Mouse (Mus musculus) gastrocnemius, postnatal 25 days (tissue): ENCODE results near the gene Nmrk2. TPM values are rescaled to one million over a fixed set of nuclear protein-coding genes. Genes with fewer than 3 reads are reported as not detected.
"Not testable (repeated sequence)": the region's sequence is repeated elsewhere in the genome, so short reads cannot be mapped to it uniquely, and the experiment has no call there.

Experiments used
- DNase-seq: peaks from one replicate; pipeline ENCODE4 v3.0.0; 2022
- total RNA-seq, 2 experiments: library from RNA; stranded (reverse); gene quantifications; 1 replicate in 1 of 2; 2 replicates in 1 of 2; pipeline ENCODE4 v1.2.3; 2021

The Nmrk2 gene
- total RNA-seq, 2 experiments from 2014 or later, result 41.1 to 57.7 TPM

- not testable (repeated sequence) for DNase-seq
Observed at GRCm38 (mm10) chr10:81217267-81217666, 15.4 kb upstream of the Nmrk2 start.

DNA sequence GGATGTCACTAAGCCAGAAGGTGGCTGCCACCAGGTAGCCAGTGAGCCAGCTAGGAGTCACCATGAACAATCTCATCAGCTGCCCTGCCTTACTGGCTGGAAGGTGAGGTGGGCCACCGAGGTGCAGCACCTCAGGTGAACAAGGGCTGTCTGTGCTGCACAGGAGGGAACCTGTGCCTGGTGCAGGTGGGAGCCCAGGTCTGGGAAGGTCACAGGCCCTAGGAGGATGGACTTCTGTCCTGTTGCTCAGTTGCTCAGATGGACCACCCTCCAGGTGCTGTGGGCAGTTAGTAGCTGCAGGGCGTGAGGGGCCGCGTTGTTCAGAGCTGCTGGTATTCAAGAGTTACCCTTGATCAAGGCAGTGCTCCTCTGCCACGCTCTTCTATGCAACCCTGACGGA is 15.0 kb upstream of the Nmrk2 start:
- no peak for DNase-seq

GRCm38 (mm10) chr10:81216260-81216659 is 14.4 kb upstream of the Nmrk2 start:
- DNase-seq, result no peak

GRCm38 (mm10) chr10:81210154-81210553 is 8.3 kb upstream of the Nmrk2 start:
- no peak for DNase-seq

DNA sequence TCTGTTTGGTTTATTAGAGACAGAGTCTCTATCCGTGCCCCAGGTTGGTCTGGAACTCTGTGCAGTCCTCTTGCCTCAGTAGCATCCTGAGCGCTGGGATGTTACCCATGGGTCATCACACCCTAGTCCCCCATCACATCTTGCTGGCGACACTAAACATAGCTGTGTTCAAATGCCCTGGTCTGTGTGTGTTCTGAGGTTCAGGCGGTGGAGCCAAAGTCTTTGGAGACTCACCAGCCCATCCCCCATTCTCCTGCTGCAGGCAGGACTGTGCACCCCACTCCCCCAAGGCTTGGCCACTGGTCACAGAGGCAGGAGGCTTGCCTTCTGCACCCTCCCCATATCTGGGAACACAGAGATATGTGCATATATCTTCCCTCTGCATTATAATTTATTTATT is 2.3 kb upstream of the Nmrk2 start:
- no peak for DNase-seq

DNA sequence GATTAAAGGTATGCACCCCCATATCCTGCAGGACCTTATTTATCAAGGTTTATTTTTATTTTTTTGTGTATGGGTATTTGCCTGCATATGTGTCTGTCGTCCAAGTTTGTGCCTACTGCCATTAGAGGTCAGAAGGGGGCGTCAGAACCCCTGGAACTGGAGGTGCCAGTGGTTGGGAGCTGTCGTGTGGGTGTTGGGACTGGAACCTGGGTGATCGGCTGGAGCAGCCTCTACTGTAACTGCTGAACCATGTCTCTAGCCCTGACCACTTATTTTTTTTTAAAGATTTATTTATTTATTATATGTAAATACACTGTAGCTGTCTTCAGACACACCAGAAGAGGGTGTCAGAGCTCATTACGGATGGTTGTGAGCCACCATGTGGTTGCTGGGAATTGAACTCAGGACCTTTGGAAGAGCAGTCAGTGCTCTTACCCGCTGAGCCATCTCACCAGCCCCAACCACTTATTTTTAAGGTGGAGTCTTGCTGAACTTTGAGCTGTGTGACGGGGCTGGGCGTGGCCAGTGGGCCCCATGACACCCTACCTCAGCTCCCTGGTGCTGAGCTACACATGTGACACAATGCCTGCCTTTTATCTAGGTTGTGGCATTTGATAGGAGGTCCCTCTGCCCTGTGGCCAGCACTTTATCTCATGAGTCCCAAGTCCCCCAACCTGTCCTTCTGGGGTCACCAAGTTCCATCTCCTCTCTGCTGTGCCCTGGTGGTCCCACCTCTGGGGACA is 1.3 kb upstream of the Nmrk2 start:
- no peak for DNase-seq

GRCm38 (mm10) chr10:81200605-81201287 is 1.1 kb downstream of the Nmrk2 start:
- no peak for DNase-seq

GRCm38 (mm10) chr10:81200141-81200540 is 1.7 kb downstream of the Nmrk2 start:
- DNase-seq, result no peak

- no peak for DNase-seq
Observed at GRCm38 (mm10) chr10:81198990-81199389, 2.9 kb downstream of the Nmrk2 start.

GRCm38 (mm10) chr10:81198230-81198629 is 3.6 kb downstream of the Nmrk2 start:
- no peak for DNase-seq

GRCm38 (mm10) chr10:81197305-81197704 is 4.5 kb downstream of the Nmrk2 start:
- no peak for DNase-seq

- DNase-seq, result peak; percentile 50
Observed at GRCm38 (mm10) chr10:81196470-81197065, 5.3 kb downstream of the Nmrk2 start.

DNA sequence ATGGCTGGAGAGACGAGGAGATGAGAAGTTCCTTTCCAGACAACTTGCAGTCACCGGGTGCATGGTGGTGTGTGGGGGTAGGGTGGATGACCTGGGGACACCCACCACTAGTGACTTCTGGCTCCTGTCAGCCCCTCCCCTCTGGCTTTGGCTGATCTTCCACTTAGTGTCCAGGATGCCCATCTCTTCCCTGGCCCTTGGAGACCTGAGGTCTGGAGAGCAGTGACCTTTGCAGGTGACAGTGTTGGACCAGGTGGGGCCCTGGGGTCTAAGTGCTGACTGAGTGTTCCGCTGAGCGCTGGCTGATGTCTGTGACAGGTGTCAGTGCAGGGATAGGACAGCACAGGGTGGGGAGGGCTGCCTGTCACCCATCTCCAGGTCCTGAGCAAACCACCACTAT is 6.6 kb downstream of the Nmrk2 start:
- peak; percentile 82 for DNase-seq

DNA sequence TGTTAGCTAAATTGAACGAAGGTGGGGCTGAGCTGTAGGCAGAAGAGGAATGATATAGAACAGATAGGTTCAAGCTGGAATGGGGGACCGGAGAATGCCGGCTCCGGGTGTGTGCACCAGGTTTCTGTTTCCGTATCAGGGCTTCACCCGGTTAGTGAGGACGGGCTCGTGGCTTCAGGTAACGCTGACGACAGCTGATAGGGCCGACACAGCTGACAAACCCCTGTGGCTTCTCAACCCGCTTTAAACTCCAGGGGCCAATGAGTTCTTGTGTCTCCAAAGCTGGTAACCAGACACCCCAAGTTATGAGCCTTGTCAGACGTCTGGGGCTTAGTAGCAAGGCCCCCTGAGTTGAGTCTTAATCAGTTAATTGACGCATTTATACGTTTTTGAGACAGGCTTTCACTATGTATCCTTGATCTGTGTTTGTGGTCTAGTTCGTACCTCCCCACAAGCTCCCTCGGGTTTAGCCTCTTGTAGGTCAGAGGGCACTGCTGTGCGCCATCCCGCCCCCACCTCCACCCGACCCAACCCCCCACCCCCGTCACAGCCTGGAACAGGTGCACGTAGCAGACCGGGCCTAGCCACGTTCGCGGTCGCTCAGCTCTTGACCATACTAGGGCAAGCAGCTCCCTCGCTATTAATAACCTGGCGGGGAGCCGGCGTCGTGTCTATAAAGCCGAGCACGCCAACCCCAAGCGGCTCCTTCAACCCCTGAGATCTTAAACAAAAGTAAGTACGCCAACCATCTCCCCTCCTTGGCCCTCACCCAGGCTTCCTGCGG is 7.7 kb downstream of the Nmrk2 start:
- DNase-seq, result peak; percentile 85

- DNase-seq, result peak; percentile 61
Observed at GRCm38 (mm10) chr10:81192968-81193501, 8.8 kb downstream of the Nmrk2 start.

DNA sequence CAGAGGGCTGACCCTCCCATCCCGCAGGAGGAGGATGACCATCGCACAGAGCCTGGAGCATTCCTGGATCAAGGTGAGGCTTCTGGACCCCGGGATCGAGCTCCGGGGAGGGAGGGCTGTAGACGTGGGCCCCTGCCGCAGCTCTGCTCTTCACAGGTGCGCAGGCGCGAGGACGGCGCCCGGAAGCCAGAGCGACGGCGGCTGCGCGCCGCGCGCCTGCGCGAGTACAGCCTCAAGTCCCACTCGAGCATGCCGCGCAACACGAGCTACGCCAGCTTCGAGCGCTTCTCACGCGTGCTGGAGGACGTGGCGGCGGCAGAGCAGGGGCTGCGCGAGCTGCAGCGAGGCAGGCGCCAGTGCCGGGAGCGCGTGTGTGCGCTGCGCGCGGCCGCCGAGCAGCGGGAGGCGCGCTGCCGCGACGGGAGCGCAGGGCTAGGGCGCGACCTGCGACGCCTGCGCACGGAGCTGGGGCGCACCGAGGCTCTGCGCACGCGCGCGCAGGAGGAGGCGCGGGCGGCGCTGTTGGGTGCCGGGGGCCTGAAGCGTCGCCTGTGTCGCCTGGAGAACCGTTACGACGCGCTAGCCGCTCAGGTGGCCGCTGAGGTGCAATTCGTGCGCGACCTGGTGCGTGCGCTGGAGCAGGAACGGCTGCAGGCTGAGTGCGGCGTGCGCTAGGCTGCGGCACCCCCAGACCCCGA is 9.4 kb downstream of the Nmrk2 start:
- DNase-seq, result peak; percentile 87

DNA sequence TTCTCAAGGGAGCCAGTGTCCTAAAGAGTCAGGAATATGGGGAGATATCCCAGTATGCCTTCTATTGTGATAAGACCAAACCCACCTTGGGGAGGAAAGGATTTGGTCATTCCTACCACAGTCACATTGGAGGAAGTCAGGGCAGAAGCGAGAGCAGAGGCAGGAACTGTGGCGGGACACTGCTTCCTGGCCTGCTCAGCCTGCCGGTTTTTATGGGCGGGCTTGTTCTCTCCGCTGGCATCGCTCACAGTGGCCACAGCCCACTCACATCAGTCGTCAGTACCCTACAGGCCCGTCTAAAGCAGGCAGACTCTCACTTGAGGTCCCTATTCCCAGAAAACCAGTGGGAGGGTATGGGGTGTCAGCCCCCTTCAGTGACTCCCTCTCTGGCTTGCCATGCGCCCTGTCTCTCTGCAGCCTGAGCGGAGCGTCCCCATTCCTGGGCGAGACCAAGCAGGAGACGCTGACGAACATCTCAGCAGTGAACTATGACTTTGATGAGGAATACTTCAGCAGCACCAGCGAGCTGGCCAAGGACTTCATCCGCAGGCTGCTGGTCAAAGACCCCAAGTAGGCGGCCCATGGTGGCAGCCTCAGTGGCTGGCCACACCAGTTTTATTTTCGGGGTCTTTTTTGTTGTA is 10.4 kb downstream of the Nmrk2 start:
- DNase-seq, result peak; percentile 11

- DNase-seq, result no peak
Observed at GRCm38 (mm10) chr10:81190912-81191321, 10.9 kb downstream of the Nmrk2 start.

GRCm38 (mm10) chr10:81190236-81190911 is 11.5 kb downstream of the Nmrk2 start:
- no peak for DNase-seq

DNA sequence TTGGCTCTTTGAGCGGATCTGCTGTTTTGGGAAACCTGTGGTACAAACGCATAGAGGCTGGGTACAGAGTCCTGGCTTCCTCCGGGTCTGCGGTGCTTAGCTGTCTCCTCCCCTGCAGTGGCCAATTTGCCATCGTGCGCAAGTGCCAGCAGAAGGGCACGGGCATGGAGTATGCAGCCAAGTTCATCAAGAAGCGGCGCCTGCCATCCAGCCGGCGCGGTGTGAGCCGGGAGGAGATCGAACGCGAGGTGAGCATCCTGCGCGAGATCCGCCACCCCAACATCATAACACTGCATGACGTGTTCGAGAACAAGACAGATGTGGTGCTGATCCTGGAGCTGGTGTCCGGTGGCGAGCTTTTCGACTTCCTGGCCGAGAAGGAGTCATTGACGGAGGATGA is 12.0 kb downstream of the Nmrk2 start:
- DNase-seq, result no peak

GRCm38 (mm10) chr10:81187161-81187560 is 14.7 kb downstream of the Nmrk2 start:
- DNase-seq, result no peak
